Mouse (Mus musculus) erythroblast, embryonic 14.5 days (primary cell): ENCODE measurements around the gene Tmem191c.

ENCODE experiments used
- GATA1 ChIP-seq: IDR thresholded peaks from 2 replicates; pipeline ENCODE4 v1.6.1; 2012; ENCODE audit warnings: low read length, inconsistent platforms, mixed read lengths
- TAL1 ChIP-seq: IDR thresholded peaks from 3 replicates; pipeline ENCODE4 v1.6.1; 2012; ENCODE audit warnings: low read length, inconsistent platforms, mixed read lengths

GRCm38 (mm10) chr16:17249135-17249534 is 26.7 kb upstream of the Tmem191c start:
- no peak for TF ChIP-seq GATA1
- no peak for TF ChIP-seq TAL1
